8 mouse cellular contexts compared by ENCODE assay signal in the genomic region with DNA sequence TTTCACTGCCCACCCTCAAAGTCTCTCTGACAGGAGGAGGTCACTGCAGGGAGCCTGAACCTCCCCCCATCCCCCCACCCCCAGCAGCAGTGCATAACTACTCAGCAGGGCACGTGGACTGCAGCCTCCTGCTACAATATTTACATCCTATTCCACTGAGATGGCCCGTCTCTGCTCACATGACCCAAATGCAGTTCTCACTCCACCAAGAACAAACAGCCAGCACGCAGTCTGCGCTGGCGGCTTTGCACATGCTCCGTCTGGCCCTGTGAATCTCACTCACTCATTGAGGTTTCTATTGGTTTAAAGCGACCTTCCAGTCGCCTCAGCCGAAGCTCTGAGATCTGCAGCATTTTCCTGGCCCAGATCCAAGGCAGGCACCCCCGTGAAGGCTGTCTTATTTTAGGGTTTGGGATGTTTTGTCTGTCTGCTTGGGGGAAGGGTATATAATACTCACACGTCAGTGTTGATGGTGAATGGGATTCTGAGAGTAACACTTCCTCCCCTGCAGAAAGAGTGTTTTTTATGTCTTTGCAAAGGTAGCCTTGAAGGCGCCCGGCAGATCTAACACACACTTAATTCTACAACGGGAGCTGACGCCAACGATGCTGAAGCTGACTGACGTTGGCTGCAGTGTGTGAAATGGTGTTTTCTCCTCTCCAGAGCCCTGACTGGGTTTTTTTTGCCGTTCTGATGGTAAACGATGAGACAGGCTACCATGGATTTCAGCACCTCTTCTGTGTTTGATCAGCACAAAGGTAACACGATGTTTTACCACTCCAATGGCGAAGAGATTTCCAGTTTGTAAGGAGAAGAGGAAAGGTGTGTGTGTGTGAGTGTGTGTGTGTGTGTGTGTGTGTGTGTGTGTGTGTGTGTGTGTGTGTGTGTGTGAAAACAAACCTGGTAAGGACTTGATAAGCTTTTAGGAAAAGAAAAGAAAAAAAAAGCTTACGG. TPM values are rescaled to one million over a fixed set of nuclear protein-coding genes. Genes with fewer than 3 reads are reported as not detected.
DNase-seq lines count a peak whose midpoint lies in the region; ATAC-seq lines count a peak whose summit lies in the region.

A gene (plus strand): TSS at position 227 of the 954 bp plus-strand sequence.

- H3K9ac ChIP-seq in embryonic facial prominence, embryonic 14.5 days (ENCODE audit: low read depth, low read length), result peak within 1 kb of the TSS; percentile 51
- no peak within 1 kb of the TSS for H3K9ac ChIP-seq in liver, embryonic 16.5 days (ENCODE audit: low read depth, low read length)
- peak within 1 kb of the TSS; percentile 68 for H3K9ac ChIP-seq in neural tube, embryonic 13.5 days

- WGBS in embryonic facial prominence, embryonic 14.5 days, result 18% methylated on average over 22 of the region's 22 CpGs
- 24% methylated on average over 22 of the region's 22 CpGs for WGBS in liver, embryonic 16.5 days (ENCODE audit: insufficient replicate concordance)
- 20% methylated on average over 22 of the region's 22 CpGs for WGBS in neural tube, embryonic 13.5 days

- H3K27me3 ChIP-seq in embryonic facial prominence, embryonic 14.5 days (replicated peaks; ENCODE audit: control insufficient read depth, insufficient read depth, low read length), result no peaks in the 10 kb centered on the region
- H3K27me3 ChIP-seq in liver, embryonic 16.5 days (ENCODE audit: control insufficient read depth, insufficient read depth, low read depth, low read length), result no peaks in the 10 kb centered on the region
- H3K27me3 ChIP-seq in neural tube, embryonic 13.5 days, result no peaks in the 10 kb centered on the region

- no peaks in the 10 kb centered on the region for H3K36me3 ChIP-seq in embryonic facial prominence, embryonic 14.5 days (ENCODE audit: control insufficient read depth, insufficient read depth, low read length)
- no peaks in the 10 kb centered on the region for H3K36me3 ChIP-seq in liver, embryonic 16.5 days (ENCODE audit: control insufficient read depth, insufficient read depth)
- H3K36me3 ChIP-seq in neural tube, embryonic 13.5 days, result no peaks in the 10 kb centered on the region

- H3K9me3 ChIP-seq in embryonic facial prominence, embryonic 14.5 days (ENCODE audit: control insufficient read depth, low read length), result peaks cover 7% of the 10 kb centered on the region; the same call in 1 of the 2 replicates
- peaks cover 2% of the 10 kb centered on the region; the same call in 1 of the 2 replicates for H3K9me3 ChIP-seq in liver, embryonic 16.5 days (replicated peaks; ENCODE audit: control insufficient read depth, low read length)
- no peaks in the 10 kb centered on the region for H3K9me3 ChIP-seq in neural tube, embryonic 13.5 days

- H3K4me2 ChIP-seq in embryonic facial prominence, embryonic 14.5 days (ENCODE audit: low read depth, low read length), result peak within 1 kb of the TSS; percentile 55
- peak within 1 kb of the TSS; percentile 47 for H3K4me2 ChIP-seq in liver, embryonic 16.5 days (ENCODE audit: low read depth, low read length)
- peak within 1 kb of the TSS; percentile 57 for H3K4me2 ChIP-seq in neural tube, embryonic 13.5 days

- peak within 1 kb of the TSS; percentile 68 for H3K27ac ChIP-seq in embryonic facial prominence, embryonic 14.5 days (replicated peaks; ENCODE audit: low read depth, low read length)
- peak within 1 kb of the TSS; percentile 11; the same call in 1 of the 2 replicates for H3K27ac ChIP-seq in liver, embryonic 16.5 days (ENCODE audit: low read length)
- H3K27ac ChIP-seq in neural tube, embryonic 13.5 days (replicated peaks), result peak within 1 kb of the TSS; percentile 79

- peak; percentile 92 for ATAC-seq in embryonic facial prominence, embryonic 14.5 days (ENCODE audit: low read depth)
- ATAC-seq in hematopoietic stem cell, adult 5-6 weeks (replicated peaks in 1 of 2; ENCODE audit: insufficient read depth in 1 of 2, low FRiP score in 2 of 2, low TSS enrichment in 1 of 2, low read depth in 1 of 2, poor library complexity in 2 of 2, severe bottlenecking in 2 of 2), result peak; percentile 29 to 59; a peak in 2 of 4 replicates
- ATAC-seq in liver, embryonic 16.5 days (ENCODE audit: low read depth), result peak; percentile 84
- peak; percentile 96 for ATAC-seq in neural tube, embryonic 13.5 days (ENCODE audit: low read depth)

- peaks cover 21% of the 10 kb centered on the region for H3K4me1 ChIP-seq in embryonic facial prominence, embryonic 14.5 days (ENCODE audit: control insufficient read depth, insufficient read depth, low read length)
- peaks cover 4% of the 10 kb centered on the region; the same call in 1 of the 2 replicates for H3K4me1 ChIP-seq in liver, embryonic 16.5 days (ENCODE audit: control insufficient read depth, low read depth, low read length)
- H3K4me1 ChIP-seq in neural tube, embryonic 13.5 days (replicated peaks), result peaks cover 26% of the 10 kb centered on the region

- DNase-seq in urinary bladder, adult 18-20 months (ENCODE audit: low spot score in 2 of 2), result peak; percentile 15 to 40
- no peak for DNase-seq in urinary bladder, postnatal 10 days (ENCODE audit: low spot score)
- DNase-seq in embryonic facial prominence, embryonic 14.5 days (ENCODE audit: low spot score), result peak; percentile 87
- peak; percentile 57 to 63 for DNase-seq in layer of hippocampus, adult 18-20 months (ENCODE audit: low spot score in 2 of 2)
- peak; percentile 47 to 51 for DNase-seq in thymus, postnatal 10 days (ENCODE audit: low spot score in 2 of 2)

- H3K4me3 ChIP-seq in embryonic facial prominence, embryonic 14.5 days (ENCODE audit: low read depth, low read length), result peak within 1 kb of the TSS; percentile 24
- H3K4me3 ChIP-seq in liver, embryonic 16.5 days (ENCODE audit: low read depth, low read length), result peak within 1 kb of the TSS; percentile 7; the same call in 1 of the 2 replicates
- peak within 1 kb of the TSS; percentile 35 for H3K4me3 ChIP-seq in neural tube, embryonic 13.5 days

RNA-seq across cellular contexts. Expression of the gene that starts here (rescaled TPM):
- 0.92 and 1.2 TPM in 2 replicates for polyA plus RNA-seq in embryonic facial prominence, embryonic 14.5 days (2014; fragmentation: Nextera tagmentation; extraction: Ambion mirVana)
- total RNA-seq in hematopoietic stem cell, adult 5-6 weeks (2017), result not detected in 2 replicates
- 1 to 10 TPM; 4.1 to 4.2 TPM for total RNA-seq in layer of hippocampus, adult 18-20 months (2021)
- polyA plus RNA-seq in liver, embryonic 16.5 days (2015; fragmentation: Nextera tagmentation; extraction: Ambion mirVana), result 0.19 and 0.26 TPM in 2 replicates
- polyA plus RNA-seq in neural tube, embryonic 13.5 days (2015; fragmentation: Nextera tagmentation; extraction: Ambion mirVana), result 4.2 and 5.2 TPM in 2 replicates

Comparison
In these comparisons a context has a peak if more than half of its experiments do, and no peak if none do; other contexts are left out.
1. Peak in ATAC-seq in hematopoietic stem cell, adult 5-6 weeks; RNA of the gene not detected or under 1 TPM.
2. Peak in ATAC-seq, H3K4me3 ChIP-seq, H3K27ac ChIP-seq and H3K4me2 ChIP-seq in liver, embryonic 16.5 days; RNA of the gene not detected or under 1 TPM.
3. ATAC-seq: peak in every context shown above with its lines; median percentile 96 in neural tube, embryonic 13.5 days; 92 in embryonic facial prominence, embryonic 14.5 days; 84 in liver, embryonic 16.5 days; 44 in hematopoietic stem cell, adult 5-6 weeks.
4. H3K27ac ChIP-seq: peak in every context shown above with its lines; median percentile 79 in neural tube, embryonic 13.5 days; 68 in embryonic facial prominence, embryonic 14.5 days; 11 in liver, embryonic 16.5 days.